Mouse (Mus musculus): ENCODE data around the gene Gnat3.
"Not testable (repeated sequence)": the region's sequence is repeated elsewhere in the genome, so short reads cannot be mapped to it uniquely, and the experiment has no call there.

Gene Gnat3

DNA sequence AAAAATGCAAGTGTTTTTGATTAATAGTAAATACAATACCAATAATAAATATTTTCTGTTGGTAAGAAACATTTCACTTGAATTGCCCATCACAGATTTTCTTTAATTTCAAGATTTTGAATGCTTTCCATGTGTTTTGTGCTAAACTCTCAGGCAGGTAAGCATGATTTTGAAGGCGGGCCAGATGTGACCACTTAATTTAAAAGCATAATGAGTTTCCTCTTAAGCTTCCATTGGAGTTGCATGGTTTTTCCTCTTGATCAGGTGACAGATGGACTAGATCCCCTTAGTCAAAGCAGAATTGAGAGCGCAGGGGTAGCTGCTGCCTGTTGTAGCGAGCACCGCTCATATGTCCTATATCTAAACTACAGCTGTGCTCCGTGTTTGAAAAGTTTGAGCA is at the start of gene Gnat3:
Gene Gnat3 (plus strand): TSS at position 301 of the 400 bp plus-strand sequence.
- DNase-seq: no peak

- DNase-seq: no peak
Measured at GRCm38 (mm10) chr5:17918966-17919365, 43.4 kb upstream of the Gnat3 start.

DNA sequence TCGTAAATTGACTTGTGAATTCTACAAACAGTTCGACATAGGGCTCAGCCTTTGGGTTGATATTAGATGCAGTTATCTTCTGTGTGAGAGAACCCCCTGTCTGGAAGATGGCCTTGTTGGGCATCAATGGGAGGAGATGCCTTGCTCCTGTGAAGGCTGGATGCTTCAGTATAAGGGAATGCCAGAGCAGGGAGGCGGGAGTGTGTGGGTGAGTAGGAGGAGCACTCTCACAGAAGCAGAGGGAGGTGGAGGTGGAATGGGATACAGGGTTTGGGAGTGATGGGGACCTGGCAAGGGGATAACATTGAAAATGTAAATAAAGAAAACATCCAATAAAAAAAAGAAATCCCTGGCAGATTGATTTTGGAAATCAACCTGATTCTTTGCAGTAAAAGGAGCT is 38.7 kb upstream of the Gnat3 start:
- DNase-seq: no peak

DNA sequence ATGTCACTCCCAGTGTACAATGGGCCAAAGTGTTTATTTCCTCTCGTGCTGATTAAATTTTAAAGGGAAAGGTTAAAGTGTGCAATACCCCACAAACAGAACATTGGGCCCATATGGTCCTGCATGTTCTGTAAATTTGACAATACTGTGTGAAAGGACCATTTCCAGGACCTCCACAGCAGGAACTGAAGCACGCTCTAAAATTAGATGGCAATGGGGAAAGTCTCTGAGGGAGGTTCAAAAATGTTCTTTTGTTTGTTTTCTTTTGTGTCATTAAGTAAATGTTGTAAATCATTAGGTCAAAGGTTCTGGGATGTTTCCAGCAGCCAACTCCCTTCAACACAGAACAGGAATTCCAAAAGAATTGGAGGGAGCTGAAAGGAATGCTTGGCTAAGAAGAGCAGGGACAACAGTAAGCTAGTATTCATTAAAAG is 38.2 kb upstream of the Gnat3 start:
- DNase-seq: no peak

GRCm38 (mm10) chr5:17928471-17928870 is 33.9 kb upstream of the Gnat3 start:
- no peak for DNase-seq

DNA sequence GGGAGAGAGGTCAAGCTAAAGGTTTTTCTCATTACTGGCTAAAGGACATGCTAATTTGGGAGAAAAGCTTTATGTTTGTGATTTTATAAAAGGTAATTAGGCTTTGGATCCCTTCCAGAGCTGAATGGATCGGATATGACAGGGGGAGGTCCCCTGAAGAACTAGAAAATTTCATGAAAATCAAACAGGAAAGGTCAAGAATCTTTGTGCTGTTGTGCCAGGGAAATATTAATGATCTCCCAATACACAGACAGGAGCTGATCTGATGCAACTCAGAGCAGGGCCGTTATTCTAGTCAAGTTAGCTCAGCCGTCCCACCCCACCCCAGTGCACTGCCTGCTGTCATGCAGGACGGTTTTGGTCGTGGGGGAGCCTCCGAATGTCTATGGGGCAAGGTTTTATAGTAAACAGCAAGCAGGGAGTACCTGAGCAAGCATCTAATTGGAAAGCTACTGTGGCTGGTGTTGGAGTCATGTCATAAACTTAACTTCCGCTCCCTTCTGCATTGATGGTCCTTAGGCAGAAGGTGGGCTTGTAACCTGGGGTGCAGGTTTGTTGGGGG is 33.3 kb upstream of the Gnat3 start:
- DNase-seq: no peak

DNA sequence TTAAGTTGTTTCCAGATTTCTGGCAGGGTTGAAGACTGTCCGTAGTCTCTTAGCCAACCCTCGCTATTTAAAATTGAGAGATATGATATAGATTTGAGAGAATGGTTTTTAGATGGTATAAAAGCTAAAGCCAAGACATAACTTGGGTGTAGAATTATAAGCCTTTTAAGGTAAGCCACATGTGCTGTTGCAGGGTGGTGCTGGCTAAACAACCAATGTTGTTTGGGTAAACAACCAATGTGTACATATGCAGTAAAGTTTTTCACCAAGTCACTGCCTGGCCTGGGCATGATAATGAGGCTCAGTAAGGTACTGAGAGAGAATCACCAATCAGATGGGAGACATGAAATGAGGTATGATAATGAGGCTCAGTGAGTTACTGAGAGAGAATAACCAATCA is 30.8 kb upstream of the Gnat3 start:
- not testable (repeated sequence) for DNase-seq

GRCm38 (mm10) chr5:17934501-17934900 is 27.8 kb upstream of the Gnat3 start:
- no peak for DNase-seq

DNA sequence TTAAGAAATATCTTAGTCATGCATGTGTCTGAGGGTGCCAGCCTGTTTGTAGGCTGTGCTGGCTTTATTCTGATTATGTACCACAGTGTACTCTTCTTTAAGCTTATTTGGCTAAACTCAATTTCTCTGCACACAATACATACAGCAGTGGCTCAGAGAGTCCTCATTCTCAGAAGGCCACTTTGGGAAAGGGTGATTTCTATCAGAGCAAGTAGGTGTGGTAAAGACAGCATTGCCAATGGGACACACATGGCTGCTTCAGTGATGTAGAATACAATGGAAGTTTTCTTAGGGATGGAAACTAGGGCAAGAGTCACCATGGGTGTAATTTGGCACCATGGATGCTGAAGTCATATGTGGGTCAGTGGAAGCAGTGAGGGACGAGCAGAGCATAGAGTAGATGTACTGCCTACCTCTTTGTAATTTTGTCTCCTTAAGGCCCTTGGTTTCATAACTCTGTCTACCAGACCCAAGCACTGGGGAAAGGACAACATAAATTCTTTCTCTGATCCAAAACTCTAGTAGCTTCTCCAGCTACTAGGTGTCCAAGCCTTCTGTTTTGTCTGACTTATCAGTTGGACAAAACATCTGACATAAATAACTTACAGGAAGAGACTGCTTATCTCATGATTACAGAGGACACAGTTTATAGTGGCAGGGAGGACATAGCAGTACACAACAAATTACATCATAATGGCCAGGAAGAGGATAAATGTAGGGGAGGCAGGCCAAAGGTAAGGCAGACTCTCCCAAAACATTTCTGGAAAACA is 24.0 kb upstream of the Gnat3 start:
- DNase-seq: no peak

DNA sequence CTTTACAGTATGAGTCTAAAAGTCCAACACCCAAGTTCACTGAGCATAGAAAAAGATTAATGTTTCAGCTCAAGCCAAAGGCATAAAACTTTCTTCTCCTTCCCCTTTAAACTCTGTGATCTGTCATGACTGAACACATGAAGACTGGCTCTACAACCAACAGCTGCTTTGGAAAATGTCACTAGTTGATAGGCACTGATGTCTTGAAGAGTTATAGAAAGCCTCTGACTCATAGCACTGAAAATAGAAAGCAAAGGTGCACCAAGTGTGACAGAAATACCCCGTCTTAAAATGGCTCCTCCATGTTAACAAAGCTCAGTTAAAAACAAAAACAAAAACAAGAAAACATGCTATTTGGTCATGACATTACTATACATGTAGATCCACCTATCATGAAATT is 5.9 kb upstream of the Gnat3 start:
- no peak for DNase-seq

GRCm38 (mm10) chr5:17969704-17970390 is 7.5 kb downstream of the Gnat3 start:
- DNase-seq: no peak

- no peak for DNase-seq
Measured at GRCm38 (mm10) chr5:17970391-17970730, 8.0 kb downstream of the Gnat3 start.

DNA sequence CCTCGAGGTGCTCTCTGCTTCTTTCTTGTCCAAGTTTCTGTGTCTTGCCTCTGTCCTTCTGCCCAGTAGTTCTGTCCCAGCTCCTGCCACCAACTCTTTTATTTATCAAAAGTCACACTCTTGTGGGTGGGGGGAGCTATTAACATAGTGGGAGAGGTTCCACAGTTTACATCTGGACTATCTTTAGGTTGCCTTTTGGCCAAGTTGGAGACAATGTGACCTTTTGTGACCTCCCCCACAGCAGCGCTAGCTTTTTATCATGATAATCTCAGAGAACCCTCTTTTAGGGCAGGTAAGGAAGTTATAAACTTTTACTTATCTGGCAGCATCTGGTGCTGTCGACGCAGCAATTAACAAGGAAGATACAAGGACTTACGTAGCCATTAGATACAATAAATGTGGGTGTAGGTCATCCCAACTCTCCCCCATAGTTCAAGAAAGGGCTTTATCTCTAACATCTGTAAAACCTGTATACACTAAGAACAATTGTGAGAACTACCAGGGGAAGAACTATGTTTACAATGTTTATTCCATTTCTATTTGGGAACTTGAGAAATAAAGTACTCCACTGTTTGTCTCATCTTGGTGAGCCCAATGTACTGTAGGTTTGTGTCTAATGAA is 18.3 kb downstream of the Gnat3 start:
- DNase-seq: no peak

- no peak for DNase-seq
Measured at GRCm38 (mm10) chr5:17982770-17983169, 20.4 kb downstream of the Gnat3 start.

- DNase-seq: no peak
Measured at GRCm38 (mm10) chr5:17984522-17984921, 22.2 kb downstream of the Gnat3 start.

GRCm38 (mm10) chr5:17986611-17987010 is 24.3 kb downstream of the Gnat3 start:
- DNase-seq: no peak

GRCm38 (mm10) chr5:17990618-17991017 is 28.3 kb downstream of the Gnat3 start:
- no peak for DNase-seq

- no peak for DNase-seq
Measured at GRCm38 (mm10) chr5:17999570-17999969, 37.2 kb downstream of the Gnat3 start.

DNA sequence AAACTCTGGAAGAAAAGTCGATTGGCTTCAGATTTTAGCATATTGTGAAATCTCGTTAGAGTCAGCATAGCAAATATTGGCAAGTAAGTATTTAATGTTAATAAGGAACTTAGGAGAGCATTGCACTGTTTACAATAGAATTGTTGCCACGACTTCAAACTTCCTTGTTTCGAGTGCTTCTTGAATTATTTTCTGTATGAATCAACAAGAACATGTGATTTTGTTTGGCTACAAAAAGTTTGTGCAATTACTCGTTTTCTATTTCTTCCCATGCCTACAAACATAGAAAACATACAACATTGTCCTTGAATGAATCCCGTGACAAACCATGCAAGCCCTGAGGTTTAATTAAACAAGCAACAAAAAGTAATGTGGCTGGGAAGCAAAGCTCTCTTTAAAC is 37.8 kb downstream of the Gnat3 start:
- no peak for DNase-seq

DNA sequence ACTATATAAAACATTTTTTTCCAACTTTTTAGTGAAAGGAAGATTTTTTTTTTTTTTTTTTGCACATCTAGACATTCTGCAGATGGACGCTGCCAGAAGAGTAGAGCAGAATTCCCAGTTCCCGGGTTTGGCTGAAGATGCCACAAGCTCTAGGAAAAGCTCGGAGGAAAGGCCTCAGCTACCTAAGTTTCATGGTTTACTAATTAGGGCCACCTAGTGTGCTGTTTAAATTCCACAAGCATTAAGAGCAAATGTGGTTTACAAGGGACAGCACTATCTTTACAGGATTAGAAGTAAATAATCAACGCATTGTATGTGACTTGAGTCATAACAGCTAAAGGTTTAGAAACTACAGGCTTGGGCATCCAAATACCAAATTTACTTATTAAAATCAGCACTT is 39.3 kb downstream of the Gnat3 start:
- no peak for DNase-seq

DNA sequence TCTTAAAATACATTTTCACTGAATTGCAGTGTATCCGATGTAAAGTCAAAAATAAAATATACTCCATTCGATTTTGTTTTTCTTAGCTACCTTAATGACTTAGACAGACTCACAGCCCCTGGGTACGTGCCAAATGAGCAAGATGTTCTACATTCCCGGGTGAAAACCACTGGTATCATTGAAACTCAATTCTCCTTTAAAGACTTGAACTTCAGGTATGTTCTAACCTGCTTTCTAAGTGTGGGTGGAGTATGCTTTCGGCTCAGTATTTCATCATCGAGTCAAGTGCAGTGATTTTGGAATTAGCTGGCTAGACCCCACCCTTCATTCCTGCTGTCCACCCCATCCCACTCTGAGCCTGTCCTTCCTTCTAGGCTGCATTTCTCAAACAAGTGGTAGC is 41.3 kb downstream of the Gnat3 start:
- DNase-seq: no peak

- no peak for DNase-seq
Measured at GRCm38 (mm10) chr5:18004824-18005611, 42.7 kb downstream of the Gnat3 start.

GRCm38 (mm10) chr5:18006157-18006556 is 43.8 kb downstream of the Gnat3 start:
- DNase-seq: no peak
